Mouse (Mus musculus) left cerebral cortex, postnatal 36 days (tissue): Measurements from ENCODE around the gene Samd4. TPM values are rescaled to one million over a fixed set of nuclear protein-coding genes. Genes with fewer than 3 reads are reported as not detected.

Experiments
- DNase-seq, 2 experiments: peaks; one replicate each; pipeline ENCODE4 v3.0.0; 2021 to 2022; ENCODE audit warnings: low spot score in 2 of 2, mixed read lengths in 1 of 2
- intact Hi-C: fragments of 180-260 bp; cut with DNase I; formaldehyde crosslinking; loops from one replicate; pipeline ENCODE4 v1.15.1; 2025
- total RNA-seq, 2 experiments: library from RNA; stranded (reverse); gene quantifications; 2 replicates each; pipeline ENCODE4 v1.2.3; 2021

Samd4 gene
- 10 to 100 TPM; 25.8 to 27.2 TPM for total RNA-seq

GRCm38 (mm10) chr14:46882431-46883067 is at the start of gene Samd4:
Samd4 (plus strand) TSS chr14:46882854.
- intact Hi-C loops = loop anchor here (2.0 to 5.0 kb wide), 4 partner anchors 50 to 375 kb away; partner anchors contain the start of gene Cgrrf1
- peak; percentile 63 to 69 for DNase-seq

- intact Hi-C loops = no loop called here
- DNase-seq = no peak
These were observed 43.3 kb upstream of the Samd4 start for GRCm38 (mm10) chr14:46839326-46839725.

- intact Hi-C loops = no loop called here
- DNase-seq = no peak
These were observed 36.9 kb upstream of the Samd4 start for GRCm38 (mm10) chr14:46845706-46846105.

GRCm38 (mm10) chr14:46848063-46848590 is 34.5 kb upstream of the Samd4 start:
- DNase-seq = no peak
- intact Hi-C loops = no loop called here

- intact Hi-C loops = no loop called here
- no peak for DNase-seq
These were observed 33.9 kb upstream of the Samd4 start for GRCm38 (mm10) chr14:46848736-46849135.

GRCm38 (mm10) chr14:46849769-46850168 is 32.9 kb upstream of the Samd4 start:
- DNase-seq = no peak
- intact Hi-C loops = no loop called here

GRCm38 (mm10) chr14:46853677-46854076 is 29.0 kb upstream of the Samd4 start:
- intact Hi-C loops = no loop called here
- no peak for DNase-seq

- intact Hi-C loops = no loop called here
These were observed 19.7 kb upstream of the Samd4 start for GRCm38 (mm10) chr14:46862922-46863321.

GRCm38 (mm10) chr14:46880935-46881334 is 1.7 kb upstream of the Samd4 start:
- DNase-seq = peak; percentile 17 to 23
- intact Hi-C loops = loop anchor here (5.0 kb wide), 2 partner anchors 121 to 376 kb away; no protein-coding TSS in a partner anchor

More at GRCm38 (mm10) chr14:46862922-46863321, 19.7 kb upstream of the Samd4 start:
- no peak for DNase-seq

GRCm38 (mm10) chr14:46881581-46882430 is 848 bp upstream of the Samd4 start:
- DNase-seq = peak in 1 of 2 experiments; percentile 18
- intact Hi-C loops = loop anchor here (2.0 to 5.0 kb wide), 4 partner anchors 49 to 375 kb away; partner anchors contain the start of gene Cgrrf1

GRCm38 (mm10) chr14:46883068-46883870 is 615 bp downstream of the Samd4 start:
- intact Hi-C loops = loop anchor here (2.0 to 5.0 kb wide), 4 partner anchors 50 to 374 kb away; partner anchors contain the start of gene Cgrrf1
- peak; percentile 71 to 78 for DNase-seq

GRCm38 (mm10) chr14:46883871-46884441 is 1.3 kb downstream of the Samd4 start:
- peak; percentile 55 for DNase-seq
- intact Hi-C loops = loop anchor here (2.0 to 5.0 kb wide), 4 partner anchors 51 to 373 kb away; partner anchors contain the start of gene Cgrrf1

GRCm38 (mm10) chr14:46884701-46885428 is 2.2 kb downstream of the Samd4 start:
- intact Hi-C loops = loop anchor here (5.0 kb wide), 3 partner anchors 117 to 372 kb away; no protein-coding TSS in a partner anchor

GRCm38 (mm10) chr14:46885429-46885755 is 2.7 kb downstream of the Samd4 start:
- intact Hi-C loops = loop anchor here (5.0 kb wide), 1 partner anchor 297 kb away; no protein-coding TSS in a partner anchor
- peak in 1 of 2 experiments; percentile 5 for DNase-seq

More at GRCm38 (mm10) chr14:46884701-46885428, 2.2 kb downstream of the Samd4 start:
- peak; percentile 50 for DNase-seq

GRCm38 (mm10) chr14:46885891-46886301 is 3.2 kb downstream of the Samd4 start:
- peak in 1 of 2 experiments; percentile 17 for DNase-seq
- intact Hi-C loops = loop anchor here (5.0 kb wide), 1 partner anchor 296 kb away; no protein-coding TSS in a partner anchor

GRCm38 (mm10) chr14:46889096-46889495 is 6.4 kb downstream of the Samd4 start:
- intact Hi-C loops = loop anchor here (5.0 kb wide), 1 partner anchor 293 kb away; no protein-coding TSS in a partner anchor
- no peak for DNase-seq

- intact Hi-C loops = no loop called here
- DNase-seq = no peak
These were observed 11.3 kb downstream of the Samd4 start for GRCm38 (mm10) chr14:46893961-46894360.

- intact Hi-C loops = no loop called here
- DNase-seq = no peak
These were observed 15.3 kb downstream of the Samd4 start for GRCm38 (mm10) chr14:46897953-46898352.
